Mouse (Mus musculus) thymus, adult 2 months (tissue): ENCODE measurements around the gene L1cam. TPM values are rescaled to one million over a fixed set of nuclear protein-coding genes. Genes with fewer than 3 reads are reported as not detected.

Source experiments
- DNase-seq: peaks from one replicate; pipeline ENCODE4 v3.0.0; 2021
- H3K27ac ChIP-seq: fragments of 200-500 bp; 2 replicates; pipeline ENCODE4 v1.5.1; 2012; ENCODE audit warnings: low read length, control low read depth; ENCODE audit not compliant: control insufficient read depth, insufficient read depth
- H3K27me3 ChIP-seq: fragments of 200-500 bp; 2 replicates; pipeline ENCODE4 v1.6.1; 2012; ENCODE audit warnings: mild to moderate bottlenecking, low read length, moderate library complexity, mixed read lengths; ENCODE audit not compliant: control insufficient read depth, insufficient read depth
- H3K36me3 ChIP-seq: fragments of 200-500 bp; 2 replicates; pipeline ENCODE4 v1.6.1; 2012; ENCODE audit warnings: mild to moderate bottlenecking, low read length, moderate library complexity; ENCODE audit not compliant: control insufficient read depth, insufficient read depth
- H3K4me1 ChIP-seq: fragments of 200-500 bp; replicated peaks from 2 replicates; pipeline ENCODE4 v1.6.1; 2012; ENCODE audit warnings: low read length; ENCODE audit not compliant: control insufficient read depth, insufficient read depth
- H3K4me3 ChIP-seq: fragments of 200-500 bp; 2 replicates; pipeline ENCODE4 v1.5.1; 2012; ENCODE audit warnings: mild to moderate bottlenecking, low read length, control low read depth, moderate library complexity; ENCODE audit not compliant: control insufficient read depth, insufficient read depth
- CTCF ChIP-seq: fragments of 200-500 bp; IDR thresholded peaks from 2 replicates; pipeline ENCODE4 v1.5.1; 2012; ENCODE audit warnings: mild to moderate bottlenecking, control low read depth, low read length, moderate library complexity, borderline replicate concordance; ENCODE audit not compliant: control insufficient read depth, poor library complexity, insufficient read depth; ENCODE audit errors: extremely low read depth
- POLR2A ChIP-seq: fragments of 200-500 bp; IDR thresholded peaks from 2 replicates; pipeline ENCODE4 v1.6.1; 2012; ENCODE audit warnings: mild to moderate bottlenecking, low read length, control low read depth, moderate library complexity; ENCODE audit not compliant: control insufficient read depth, poor library complexity, insufficient read depth; ENCODE audit errors: extremely low read depth
- WGBS: fragments of 180-500 bp; shearing (Covaris S2); methylation state at CpG from one replicate; pipeline ENCODE4 v1.1.7; 2018; 5-methylcytosine and 5-hydroxymethylcytosine counted together
- polyA plus RNA-seq: library from polyadenylated mRNA; depleted of rRNA; stranded (reverse); fragments of >200 nt; gene quantifications from 2 replicates; pipeline ENCODE4 v1.2.3, GENCODE M21; 2012; rRNA removed

Gene L1cam
- polyA plus RNA-seq, 1 experiment = 7.5 TPM

- no peak for DNase-seq
- H3K4me3 ChIP-seq = peak overlapping the region; percentile 85; the same call in 1 of the 2 replicates
- H3K27me3 ChIP-seq = no peaks in the 10 kb centered on the region
- 59% methylated on average over 17 of the region's 17 CpGs for WGBS
- H3K27ac ChIP-seq = no peak overlapping the region
- peaks cover 12% of the 10 kb centered on the region for H3K4me1 ChIP-seq
- no peaks in the 10 kb centered on the region for H3K36me3 ChIP-seq
- TF ChIP-seq CTCF (no peak), POLR2A (no peak)
Observed at GRCm38 (mm10) chrX:73823747-73824146, 72.2 kb downstream of the L1cam start.

- Histone ChIP-seq H3K36me3 (no peaks in the 10 kb centered on the region), H3K4me3 (no peak overlapping the region), H3K27ac (peak overlapping the region; percentile 79; the same call in 1 of the 2 replicates), H3K27me3 (no peaks in the 10 kb centered on the region), H3K4me1 (peaks cover 10% of the 10 kb centered on the region)
- TF ChIP-seq CTCF = no peak
- TF ChIP-seq POLR2A = no peak
- DNase-seq = no peak
- WGBS = 5% methylated on average over 3 of the region's 3 CpGs
Observed at GRCm38 (mm10) chrX:73816596-73817314, 79.2 kb downstream of the L1cam start.

GRCm38 (mm10) chrX:73815072-73815471 is 80.8 kb downstream of the L1cam start:
- 0 out of 2 replicates have a peak overlapping the region, but pooled peaks have one; percentile 11 for H3K4me3 ChIP-seq
- TF ChIP-seq CTCF = no peak
- TF ChIP-seq POLR2A = no peak
- peak; percentile 12 for DNase-seq
- no peaks in the 10 kb centered on the region for H3K36me3 ChIP-seq
- 65% methylated on average over 13 of the region's 14 CpGs for WGBS
- no peak overlapping the region for H3K27ac ChIP-seq
- peaks cover 10% of the 10 kb centered on the region for H3K4me1 ChIP-seq
- H3K27me3 ChIP-seq = no peaks in the 10 kb centered on the region

GRCm38 (mm10) chrX:73805814-73806213 is 90.1 kb downstream of the L1cam start:
- TF ChIP-seq CTCF (no peak), POLR2A (no peak)
- no peaks in the 10 kb centered on the region for H3K36me3 ChIP-seq
- H3K27me3 ChIP-seq = no peaks in the 10 kb centered on the region
- no peaks in the 10 kb centered on the region for H3K4me1 ChIP-seq
- no peak for DNase-seq
- no peak overlapping the region for H3K4me3 ChIP-seq
- 79% methylated on average over 1 of the region's 1 CpGs for WGBS
- no peak overlapping the region for H3K27ac ChIP-seq

Other genes with a start within 250 kb of the L1cam start
- gene Pnck, start 236.0 kb downstream of the L1cam start, polyA plus RNA-seq = 6.4 and 6.9 TPM in 2 replicates
- 38.1 and 44.5 TPM in 2 replicates for gene Slc6a8, start 223.0 kb downstream of the L1cam start, polyA plus RNA-seq
- gene Bcap31, start 179.9 kb downstream of the L1cam start, polyA plus RNA-seq = 45.8 and 54.4 TPM in 2 replicates
- gene Abcd1, start 179.5 kb downstream of the L1cam start, polyA plus RNA-seq = 73.8 and 76.3 TPM in 2 replicates
- 0.46 and 0.86 TPM in 2 replicates for gene Plxnb3, start 139.0 kb downstream of the L1cam start, polyA plus RNA-seq
- 4.9 and 5.4 TPM in 2 replicates for gene Srpk3, start 121.7 kb downstream of the L1cam start, polyA plus RNA-seq
- 327 and 378 TPM in 2 replicates for gene Idh3g, start 109.2 kb downstream of the L1cam start, polyA plus RNA-seq
- gene Ssr4, start 109.1 kb downstream of the L1cam start, polyA plus RNA-seq = 189 and 216 TPM in 2 replicates
- gene Pdzd4, start 71.1 kb downstream of the L1cam start, polyA plus RNA-seq = 6.2 and 7.3 TPM in 2 replicates
- 0.06 and 0.26 TPM in 2 replicates for gene Avpr2, start 4.0 kb downstream of the L1cam start, polyA plus RNA-seq
- gene Arhgap4, start 25.8 kb upstream of the L1cam start, polyA plus RNA-seq = 574 and 583 TPM in 2 replicates
- 82.0 and 102 TPM in 2 replicates for gene Naa10, start 25.8 kb upstream of the L1cam start, polyA plus RNA-seq
- gene Renbp, start 34.7 kb upstream of the L1cam start, polyA plus RNA-seq = 13.7 and 16.1 TPM in 2 replicates
- 193 and 271 TPM in 2 replicates for gene Hcfc1, start 70.3 kb upstream of the L1cam start, polyA plus RNA-seq
- 166 and 182 TPM in 2 replicates for gene Irak1, start 127.8 kb upstream of the L1cam start, polyA plus RNA-seq
- gene Opn1mw, start 231.4 kb upstream of the L1cam start, polyA plus RNA-seq = not detected in 2 replicates
- gene Mecp2, start 239.3 kb upstream of the L1cam start, polyA plus RNA-seq = 13.7 and 14.1 TPM in 2 replicates